8 mouse cellular contexts compared by ENCODE assay signal in the genomic region with DNA sequence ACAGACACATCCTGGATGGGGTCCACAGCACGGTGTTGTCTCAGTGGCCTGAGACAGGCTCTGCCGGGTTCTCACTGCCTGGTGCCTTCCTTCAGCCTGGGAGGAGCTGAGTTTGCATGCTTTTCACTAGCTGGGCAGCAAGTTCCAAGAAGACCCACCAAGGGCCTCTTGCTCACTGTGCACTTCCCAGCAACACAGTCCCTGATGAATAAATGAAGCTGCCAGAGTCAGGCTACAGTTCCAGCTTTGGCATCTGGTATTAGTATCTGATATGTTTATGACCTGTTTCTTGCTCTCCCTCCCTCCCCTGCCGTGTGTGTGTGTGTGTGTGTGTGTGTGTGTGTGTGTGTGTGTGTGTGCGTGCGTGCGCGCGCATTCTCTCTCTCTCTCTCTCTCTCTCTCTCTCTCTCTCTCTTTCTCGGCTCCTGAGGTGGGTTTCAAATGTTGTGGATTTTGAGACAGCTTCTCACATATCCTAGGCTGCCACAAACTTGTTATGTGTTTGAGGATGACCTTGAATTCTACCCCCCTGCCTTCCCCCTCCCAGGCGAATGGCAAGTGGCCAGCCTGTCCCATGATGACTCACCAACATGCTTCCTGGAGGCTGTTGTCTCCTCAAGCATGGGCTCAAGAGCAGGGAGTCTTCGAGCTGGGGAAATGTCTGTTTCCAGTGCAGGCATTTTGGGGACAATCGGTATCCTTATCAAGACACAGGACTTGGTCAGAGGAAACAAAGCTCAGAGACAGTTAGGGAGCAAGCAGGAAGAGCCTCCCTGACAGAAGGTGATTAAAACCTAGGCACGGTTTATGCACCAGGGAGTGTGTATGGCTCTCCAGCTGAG.
DNase-seq lines count a peak whose midpoint lies in the region; ATAC-seq lines count a peak whose summit lies in the region.

No protein-coding gene starts in this region.

- H3K9me3 ChIP-seq in hindbrain, embryonic 13.5 days: no peaks in the 10 kb centered on the region

- H3K27me3 ChIP-seq in hindbrain, embryonic 13.5 days: peaks cover 84% of the 10 kb centered on the region

- H3K36me3 ChIP-seq in hindbrain, embryonic 13.5 days: no peaks in the 10 kb centered on the region

- no peak overlapping the region for H3K27ac ChIP-seq in hindbrain, embryonic 13.5 days

- no peak overlapping the region for H3K9ac ChIP-seq in hindbrain, embryonic 13.5 days

- H3K4me2 ChIP-seq in hindbrain, embryonic 13.5 days: no peak overlapping the region

- no peak overlapping the region for H3K4me3 ChIP-seq in hindbrain, embryonic 13.5 days

- no peak for ATAC-seq in hindbrain, embryonic 13.5 days (ENCODE audit: low FRiP score)

- 46% methylated on average over 6 of the region's 13 CpGs for WGBS in hindbrain, embryonic 13.5 days

- peaks cover 17% of the 10 kb centered on the region for H3K4me1 ChIP-seq in hindbrain, embryonic 13.5 days (replicated peaks)

- peak; percentile 26 for DNase-seq in 3T3-L1 (ENCODE audit: low read depth, low spot score)
- DNase-seq in adrenal gland, adult (ENCODE audit: inconsistent age in 2 of 2, low spot score in 1 of 2): peak; percentile 78 to 89
- DNase-seq in gastrocnemius, postnatal 4 days (ENCODE audit: low spot score in 2 of 2): peak; percentile 28 to 41
- DNase-seq in kidney, postnatal 10 days: peak; percentile 67
- no peak for DNase-seq in left cerebral cortex, adult 9 months (ENCODE audit: low spot score in 2 of 2)
- DNase-seq in layer of hippocampus, adult 11-12 months (ENCODE audit: low spot score): no peak
- DNase-seq in layer of hippocampus, adult 8-10 months (ENCODE audit: low spot score in 2 of 2): no peak

Comparison
In these comparisons a context has a peak if more than half of its experiments do, and no peak if none do; other contexts are left out.
1. DNase-seq: peak in 3T3-L1 (single experiment), adrenal gland, adult (2 of 2), gastrocnemius, postnatal 4 days (2 of 2) and kidney, postnatal 10 days (single experiment); none in left cerebral cortex, adult 9 months (0 of 2), layer of hippocampus, adult 11-12 months (single experiment) and layer of hippocampus, adult 8-10 months (0 of 2).